In the genomic region with DNA sequence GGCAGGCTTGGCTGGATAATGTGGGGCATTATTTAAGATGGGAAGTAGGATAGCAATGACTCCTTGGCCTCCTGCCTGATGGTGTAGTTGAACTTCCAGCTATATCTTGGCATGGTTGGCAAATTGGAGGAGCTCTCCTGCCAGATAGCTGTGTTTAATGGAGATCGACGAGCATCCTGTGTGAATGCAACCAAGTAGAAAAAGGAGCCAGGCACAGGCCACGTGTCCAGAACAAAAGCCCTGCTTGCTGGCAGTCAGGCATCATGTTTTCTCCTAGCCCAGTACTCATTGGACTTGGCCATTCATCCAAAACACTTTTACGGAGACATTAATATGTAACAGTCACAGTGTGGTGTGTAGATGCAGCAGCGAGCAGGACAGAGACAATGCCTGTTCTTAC, we compare ENCODE assay signal across 19 mouse cellular contexts.
DNase-seq lines count a peak whose midpoint lies in the region; ATAC-seq lines count a peak whose summit lies in the region.
"Had no signal": no experiment of that assay in that cellular context is flagged by ENCODE, and none has a peak within 500 bp of the region (broad histone marks: within the 10 kb centered on the region; RNA-seq: fewer than 3 reads in every experiment).

No protein-coding gene starts in this region.

- H3K4me1 ChIP-seq in hindbrain, embryonic 11.5 days (replicated peaks; ENCODE audit: control insufficient read depth, insufficient read depth, low read length), result no peaks in the 10 kb centered on the region
- no peaks in the 10 kb centered on the region for H3K4me1 ChIP-seq in hindbrain, embryonic 12.5 days
- no peaks in the 10 kb centered on the region for H3K4me1 ChIP-seq in liver, embryonic 11.5 days (replicated peaks; ENCODE audit: control insufficient read depth, insufficient read depth, low read length)
- H3K4me1 ChIP-seq: embryonic facial prominence, embryonic 10.5 days; limb, embryonic 12.5 days; midbrain, embryonic 13.5 days; neural tube, embryonic 12.5 days had no signal

- no peak for ATAC-seq in hindbrain, embryonic 11.5 days (ENCODE audit: low FRiP score)
- ATAC-seq in hindbrain, embryonic 12.5 days (ENCODE audit: low FRiP score), result no peak
- ATAC-seq in liver, embryonic 11.5 days (replicated peaks; ENCODE audit: low FRiP score), result no peak
- ATAC-seq: activated CD4-positive, CD25-positive, alpha-beta regulatory T cell, adult 4 months; midbrain, embryonic 13.5 days had no signal

- DNase-seq in hindbrain, embryonic 11.5 days (ENCODE audit: low spot score), result peak; percentile 5
- DNase-seq in ovary, adult 18-20 months (ENCODE audit: low spot score), result peak; percentile 3
- DNase-seq in ovary, postnatal 36 days (ENCODE audit: low spot score), result no peak
- DNase-seq in frontal cortex, postnatal 10 days (ENCODE audit: low spot score in 2 of 2), result peak; percentile 6
- peak; percentile 5 for DNase-seq in right cerebral cortex, postnatal 4 days
- no peak for DNase-seq in liver, embryonic 11.5 days (ENCODE audit: low spot score)
- DNase-seq: cerebellum, adult 8-10 months; gastrocnemius, postnatal 10 days; heart, postnatal 4 days; layer of hippocampus, adult 9-11 months; lung, postnatal 36 days had no signal

- H3K4me3 ChIP-seq in hindbrain, embryonic 11.5 days (ENCODE audit: low read depth, low read length), result no peak overlapping the region
- H3K4me3 ChIP-seq in hindbrain, embryonic 12.5 days, result no peak overlapping the region
- no peak overlapping the region for H3K4me3 ChIP-seq in liver, embryonic 11.5 days (ENCODE audit: low read depth, low read length)
- H3K4me3 ChIP-seq: embryonic facial prominence, embryonic 10.5 days; limb, embryonic 12.5 days; midbrain, embryonic 13.5 days; neural tube, embryonic 12.5 days had no signal

- no peak overlapping the region for H3K27ac ChIP-seq in hindbrain, embryonic 11.5 days (ENCODE audit: low read depth, low read length)
- no peak overlapping the region for H3K27ac ChIP-seq in hindbrain, embryonic 12.5 days
- no peak overlapping the region for H3K27ac ChIP-seq in liver, embryonic 11.5 days (ENCODE audit: low read depth, low read length)
- H3K27ac ChIP-seq: embryonic facial prominence, embryonic 10.5 days; kidney, postnatal 0 days; limb, embryonic 12.5 days; midbrain, embryonic 13.5 days; neural tube, embryonic 12.5 days had no signal

- no peaks in the 10 kb centered on the region for H3K9me3 ChIP-seq in hindbrain, embryonic 11.5 days (ENCODE audit: control insufficient read depth, low read length)
- no peaks in the 10 kb centered on the region; the same call in 1 of the 2 replicates for H3K9me3 ChIP-seq in hindbrain, embryonic 12.5 days (replicated peaks)
- H3K9me3 ChIP-seq in liver, embryonic 11.5 days (ENCODE audit: control insufficient read depth, low read length), result no peaks in the 10 kb centered on the region
- H3K9me3 ChIP-seq: neural tube, embryonic 12.5 days had no signal

- H3K36me3 ChIP-seq in hindbrain, embryonic 11.5 days (ENCODE audit: control insufficient read depth, insufficient read depth, low read length), result no peaks in the 10 kb centered on the region
- H3K36me3 ChIP-seq in hindbrain, embryonic 12.5 days, result no peaks in the 10 kb centered on the region
- H3K36me3 ChIP-seq in liver, embryonic 11.5 days (ENCODE audit: control insufficient read depth, insufficient read depth, low read length), result no peaks in the 10 kb centered on the region
- H3K36me3 ChIP-seq: embryonic facial prominence, embryonic 10.5 days; limb, embryonic 12.5 days; midbrain, embryonic 13.5 days; neural tube, embryonic 12.5 days had no signal

- 53% methylated on average over 5 of the region's 5 CpGs for WGBS in hindbrain, embryonic 11.5 days
- 46% methylated on average over 5 of the region's 5 CpGs for WGBS in hindbrain, embryonic 12.5 days
- WGBS in liver, embryonic 11.5 days, result 85% methylated on average over 5 of the region's 5 CpGs

- H3K9ac ChIP-seq in hindbrain, embryonic 11.5 days (ENCODE audit: low read depth, low read length), result no peak overlapping the region
- no peak overlapping the region for H3K9ac ChIP-seq in hindbrain, embryonic 12.5 days
- H3K9ac ChIP-seq in liver, embryonic 11.5 days (ENCODE audit: low read depth, low read length), result no peak overlapping the region
- H3K9ac ChIP-seq: limb, embryonic 12.5 days; midbrain, embryonic 13.5 days; neural tube, embryonic 12.5 days had no signal

- H3K4me2 ChIP-seq in hindbrain, embryonic 11.5 days (replicated peaks; ENCODE audit: low read depth, low read length), result no peak overlapping the region
- H3K4me2 ChIP-seq in hindbrain, embryonic 12.5 days (replicated peaks), result no peak overlapping the region
- no peak overlapping the region for H3K4me2 ChIP-seq in liver, embryonic 11.5 days
- H3K4me2 ChIP-seq: heart, embryonic 11.5 days; limb, embryonic 12.5 days; midbrain, embryonic 13.5 days; neural tube, embryonic 12.5 days had no signal

- H3K27me3 ChIP-seq in hindbrain, embryonic 11.5 days (ENCODE audit: control insufficient read depth, insufficient read depth, low read length), result no peaks in the 10 kb centered on the region
- no peaks in the 10 kb centered on the region for H3K27me3 ChIP-seq in hindbrain, embryonic 12.5 days
- H3K27me3 ChIP-seq in liver, embryonic 11.5 days (replicated peaks; ENCODE audit: control insufficient read depth, insufficient read depth, low read length), result no peaks in the 10 kb centered on the region
- H3K27me3 ChIP-seq: limb, embryonic 12.5 days; midbrain, embryonic 13.5 days; neural tube, embryonic 12.5 days had no signal

Comparison
In these comparisons a context has a peak if more than half of its experiments do, and no peak if none do; other contexts are left out.
1. DNase-seq: peak in hindbrain, embryonic 11.5 days (single experiment), ovary, adult 18-20 months (single experiment), frontal cortex, postnatal 10 days (2 of 2) and right cerebral cortex, postnatal 4 days (single experiment); none in ovary, postnatal 36 days (single experiment) and liver, embryonic 11.5 days (single experiment).